Mouse (Mus musculus) heart, postnatal 0 days (tissue): ENCODE data around the gene Thsd7a.

Source experiments
- CTCF ChIP-seq: IDR thresholded peaks from 2 replicates; pipeline ENCODE4 v1.5.1; 2016; ENCODE audit warnings: antibody characterized with exemption, control low read depth, low read depth
- EP300 ChIP-seq: IDR thresholded peaks from 2 replicates; pipeline ENCODE4 v1.6.1; 2016; ENCODE audit warnings: antibody characterized with exemption, low read depth

DNA sequence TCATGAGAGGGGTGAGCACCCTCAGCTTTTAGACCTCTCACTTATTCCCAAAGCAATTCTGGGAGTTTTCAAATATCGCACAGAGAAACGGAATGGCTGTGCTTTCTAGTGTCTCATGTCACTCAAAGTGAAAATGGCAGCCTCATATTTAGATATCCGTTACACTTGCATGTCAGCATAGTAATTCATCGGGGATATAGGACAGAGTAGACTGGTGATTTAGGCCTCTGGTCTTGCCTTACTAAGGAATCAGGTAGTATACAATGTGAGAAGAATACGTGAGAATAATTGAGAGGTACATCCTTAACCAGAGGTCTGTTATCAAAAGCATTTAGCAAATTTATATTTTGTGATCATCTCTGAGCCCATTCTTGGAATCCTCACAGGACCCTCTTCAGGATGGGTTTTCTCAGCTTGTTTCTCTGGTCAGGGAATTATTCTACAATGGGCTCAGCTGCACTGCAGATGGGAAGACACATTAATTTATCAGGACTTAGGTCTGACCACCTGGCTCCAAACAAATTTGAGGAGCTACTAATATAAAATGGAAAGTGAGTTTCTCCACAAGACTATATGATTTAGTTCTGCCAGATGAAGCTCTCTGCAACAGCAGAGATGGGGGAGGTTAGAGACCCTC, 267.6 kb downstream of the Thsd7a start:
- TF ChIP-seq CTCF = no peak
- no peak for TF ChIP-seq EP300
